Mouse (Mus musculus): Measurements from ENCODE around the gene Nxph3.

Gene Nxph3

GRCm38 (mm10) chr11:95493950-95494349, 20.4 kb downstream of the Nxph3 start:
- in situ Hi-C loops (cut with MboI, MseI), result no loop called here

GRCm38 (mm10) chr11:95493010-95493409, 21.4 kb downstream of the Nxph3 start:
- in situ Hi-C loops (cut with MboI, MseI), result no loop called here

DNA sequence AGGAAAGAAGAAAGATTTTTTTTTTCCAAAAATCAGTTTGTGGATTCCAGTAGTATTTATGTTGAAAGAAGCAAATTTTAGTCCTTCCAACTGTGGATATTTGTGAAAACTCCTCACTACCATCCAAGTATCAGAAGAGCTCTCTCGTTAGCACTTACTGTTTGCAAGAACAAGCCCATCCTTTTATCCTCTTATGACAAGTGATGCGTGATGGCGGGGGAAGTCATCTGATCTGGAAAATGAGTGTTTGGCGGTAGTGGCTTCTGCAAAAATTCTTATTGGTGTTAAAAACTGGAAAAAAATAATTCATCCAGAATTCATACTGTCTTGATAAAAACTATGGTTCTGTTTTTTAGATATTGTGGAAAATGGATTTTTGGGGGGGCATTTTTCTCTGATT, 22.1 kb downstream of the Nxph3 start:
- in situ Hi-C loops (cut with MboI, MseI), result no loop called here

DNA sequence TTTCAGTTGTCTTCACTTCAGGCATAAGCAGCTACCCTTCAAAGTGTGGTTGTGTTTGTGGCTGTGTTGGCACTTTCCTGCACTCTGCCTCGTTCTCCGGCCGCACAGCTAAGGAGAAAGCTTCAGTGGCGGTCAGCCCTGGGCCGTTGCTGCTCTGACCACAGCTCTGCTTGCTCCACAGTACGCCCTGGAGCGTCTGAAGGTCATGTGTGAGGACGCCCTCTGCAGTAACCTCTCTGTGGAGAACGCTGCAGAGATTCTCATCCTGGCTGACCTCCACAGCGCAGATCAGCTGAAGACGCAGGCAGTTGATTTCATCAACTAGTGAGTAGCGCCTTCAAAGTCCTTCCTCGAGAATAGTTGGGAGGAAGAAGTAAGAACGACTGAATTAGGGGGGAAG, 24.3 kb downstream of the Nxph3 start:
- in situ Hi-C loops (cut with MboI, MseI), result no loop called here

- in situ Hi-C loops (cut with MboI, MseI), result no loop called here
These were observed 27.1 kb downstream of the Nxph3 start for GRCm38 (mm10) chr11:95487237-95487636.

DNA sequence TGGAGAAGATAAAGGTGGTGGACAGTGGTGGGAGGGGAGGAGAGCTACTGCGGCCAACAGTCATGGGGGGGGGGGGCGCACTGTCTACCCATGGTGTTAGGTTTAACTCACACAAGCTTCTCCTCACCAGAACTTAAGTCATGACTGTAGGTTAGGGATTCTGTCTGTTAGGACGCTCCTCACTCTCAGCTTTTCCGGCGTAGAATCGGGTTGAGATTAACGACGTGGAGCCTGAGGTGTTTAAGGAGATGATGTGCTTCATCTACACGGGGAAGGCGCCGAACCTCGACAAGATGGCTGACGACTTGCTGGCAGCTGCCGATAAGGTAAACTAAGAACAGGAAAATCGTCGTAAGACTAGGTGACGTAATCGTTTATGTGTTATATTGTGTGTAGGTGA, 28.7 kb downstream of the Nxph3 start:
- in situ Hi-C loops (cut with MboI, MseI), result no loop called here

DNA sequence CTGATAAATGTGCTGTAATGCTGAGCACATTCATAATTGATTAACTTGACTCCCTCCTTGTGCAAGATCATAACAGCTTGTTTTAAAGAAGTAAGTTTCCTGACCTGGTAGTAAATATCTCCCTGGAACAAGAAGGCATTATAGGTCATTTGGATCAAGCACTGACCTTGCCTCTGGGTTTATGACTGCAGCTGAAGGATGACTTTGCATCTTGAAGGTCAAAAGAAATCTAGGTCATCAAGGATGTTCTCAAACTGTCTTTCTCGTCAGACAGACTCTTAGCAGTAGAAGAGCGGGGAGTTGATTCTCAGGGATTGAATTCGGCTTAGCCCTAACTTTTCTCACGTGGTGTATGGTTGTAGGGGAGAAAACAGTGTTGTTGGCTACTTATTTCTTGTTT, 33.7 kb downstream of the Nxph3 start:
- in situ Hi-C loops (cut with MboI, MseI), result no loop called here

- in situ Hi-C loops (cut with MboI, MseI), result no loop called here
These were observed 34.9 kb downstream of the Nxph3 start for GRCm38 (mm10) chr11:95479458-95479857.

GRCm38 (mm10) chr11:95476323-95476722, 38.0 kb downstream of the Nxph3 start:
- in situ Hi-C loops (cut with MboI, MseI), result no loop called here

DNA sequence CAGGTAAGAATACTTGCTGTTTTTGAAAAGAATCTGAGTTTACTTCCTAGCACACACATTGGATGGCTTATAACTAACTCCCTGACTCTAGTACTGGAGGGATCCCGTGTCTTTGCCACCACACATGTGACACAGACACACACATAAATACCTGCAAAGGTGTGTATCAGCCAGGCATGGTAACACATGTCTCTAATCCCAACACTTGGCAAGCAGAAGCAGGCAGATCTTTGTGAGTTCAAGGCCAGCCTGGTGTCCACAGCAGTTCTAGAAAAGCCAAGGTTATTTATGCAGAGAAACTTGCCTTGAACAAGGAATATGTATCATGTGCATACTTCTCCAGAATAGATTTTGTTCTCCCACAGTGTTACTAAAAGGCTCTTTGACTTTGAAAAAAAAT, 40.9 kb downstream of the Nxph3 start:
- in situ Hi-C loops (cut with MboI, MseI), result no loop called here

DNA sequence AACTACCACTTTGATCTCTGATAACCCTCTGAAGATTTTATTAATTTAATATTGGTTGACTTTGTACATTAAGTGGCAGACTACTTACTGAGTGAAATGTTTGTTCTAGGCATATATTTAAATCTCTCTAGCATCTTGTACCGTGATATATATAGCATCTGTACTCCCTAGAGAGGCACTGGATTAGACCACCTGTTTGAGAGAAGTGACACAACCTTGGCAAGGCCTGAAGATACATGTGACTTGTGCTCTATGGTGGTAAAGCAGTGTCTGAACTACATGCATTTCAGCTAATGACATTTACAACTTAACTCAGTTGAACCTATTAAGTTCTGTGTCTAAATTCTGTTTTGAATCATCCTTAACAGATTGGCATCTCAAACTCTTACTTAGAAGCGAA, 41.4 kb downstream of the Nxph3 start:
- in situ Hi-C loops (cut with MboI, MseI), result no loop called here

DNA sequence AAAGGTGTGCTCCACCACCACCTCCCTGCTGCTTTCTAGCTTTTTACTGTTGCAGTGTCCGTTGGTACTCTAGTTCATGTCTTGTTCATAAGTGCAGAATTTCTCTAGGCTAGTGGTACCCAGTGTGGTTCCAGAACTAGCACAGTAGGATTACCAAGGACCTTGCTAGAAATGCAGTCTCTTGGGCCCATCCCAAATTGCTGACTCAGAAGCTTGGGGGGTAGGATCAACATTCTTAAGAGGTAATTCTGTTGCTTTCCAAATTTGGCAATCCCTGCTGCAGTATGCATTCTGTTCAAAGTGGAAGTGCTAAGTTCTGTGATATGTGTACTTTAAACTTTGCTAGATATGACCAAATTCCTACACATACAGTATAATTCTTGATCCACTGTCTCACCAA, 46.6 kb downstream of the Nxph3 start:
- in situ Hi-C loops (cut with MboI, MseI), result no loop called here

- in situ Hi-C loops (cut with MboI, MseI), result no loop called here
These were observed 52.2 kb downstream of the Nxph3 start for GRCm38 (mm10) chr11:95462168-95462567.

- in situ Hi-C loops (cut with MboI, MseI), result no loop called here
These were observed 53.5 kb downstream of the Nxph3 start for GRCm38 (mm10) chr11:95460872-95461271.
